Mouse (Mus musculus) frontal cortex, adult 2 months (tissue): ENCODE measurements at regions not wholly inside any gene's neighbourhood (a gene's known extent, or its start where the extent isn't known, plus 50 kb on each side); places are given as distances from the start of the nearest gene placed in this dataset.
A peak's percentile ranks its signal among the peaks of the same experiment; 100 is the strongest.

Experiments used
- DNase-seq, 2 experiments: peaks; one replicate each; pipeline ENCODE4 v3.0.0; 2022; ENCODE audit warnings: low spot score in 1 of 2; ENCODE audit errors: extremely low spot score in 1 of 2

DNA sequence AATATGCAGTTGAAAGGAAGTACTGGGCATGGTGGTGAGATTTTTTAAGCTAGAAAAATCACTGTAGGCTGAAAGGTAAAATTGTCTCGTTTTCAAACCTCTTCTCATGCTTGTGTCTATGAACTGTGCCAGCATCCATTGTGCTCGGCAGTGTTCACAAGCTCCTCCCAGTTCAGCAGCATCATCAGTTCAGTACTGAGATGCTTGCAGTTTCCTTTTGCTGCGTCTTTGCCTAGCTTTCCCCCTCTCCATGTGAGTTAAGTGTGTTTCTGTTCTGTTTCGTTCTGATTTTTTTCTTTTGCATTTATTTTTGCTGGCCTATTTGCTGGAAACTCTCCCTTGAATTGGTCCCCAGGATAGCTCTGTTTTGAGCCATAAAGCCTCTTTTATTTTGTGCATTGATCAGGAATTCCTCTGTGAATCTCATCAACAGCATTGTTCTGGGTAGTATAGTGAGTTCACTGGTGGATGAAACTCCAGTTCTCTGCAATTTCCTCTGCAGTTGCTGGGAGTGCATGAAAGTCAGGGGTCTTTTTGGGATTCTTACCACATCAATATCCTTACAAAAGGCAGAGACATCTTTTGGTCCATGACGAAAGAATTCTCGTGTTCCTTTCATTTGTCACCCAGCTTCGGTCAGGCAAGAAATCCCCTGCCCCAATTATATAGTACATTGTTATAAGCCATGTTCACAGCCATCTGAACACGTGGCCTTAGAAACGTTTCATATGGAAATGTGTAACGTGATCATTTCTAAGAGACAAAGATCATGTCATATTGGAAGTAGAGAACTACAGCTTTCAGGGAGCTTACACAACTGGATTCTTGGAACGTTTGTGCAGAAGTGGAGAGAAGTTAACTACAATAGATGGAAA is 326.2 kb upstream of the Frg1 start:
- DNase-seq: no peak

DNA sequence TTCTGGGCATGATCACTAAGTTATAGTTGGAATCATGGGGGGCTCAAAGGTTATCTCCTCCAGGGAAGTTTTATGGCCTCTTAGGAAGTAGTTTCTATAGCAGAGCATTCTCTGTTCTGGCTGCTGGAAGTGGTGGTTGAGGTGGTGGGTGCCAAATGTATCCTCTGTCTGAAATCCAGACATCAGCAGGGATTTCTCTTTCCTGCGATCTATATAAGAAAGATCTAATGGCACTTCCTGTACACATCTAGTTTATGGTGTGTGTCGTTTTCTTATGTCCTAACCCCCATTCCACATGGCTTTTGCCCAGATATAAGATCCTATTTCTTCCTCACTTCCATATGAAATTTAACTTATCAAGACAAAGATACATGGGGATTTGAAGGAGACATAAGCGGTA is 300.1 kb upstream of the Frg1 start:
- no peak for DNase-seq

DNA sequence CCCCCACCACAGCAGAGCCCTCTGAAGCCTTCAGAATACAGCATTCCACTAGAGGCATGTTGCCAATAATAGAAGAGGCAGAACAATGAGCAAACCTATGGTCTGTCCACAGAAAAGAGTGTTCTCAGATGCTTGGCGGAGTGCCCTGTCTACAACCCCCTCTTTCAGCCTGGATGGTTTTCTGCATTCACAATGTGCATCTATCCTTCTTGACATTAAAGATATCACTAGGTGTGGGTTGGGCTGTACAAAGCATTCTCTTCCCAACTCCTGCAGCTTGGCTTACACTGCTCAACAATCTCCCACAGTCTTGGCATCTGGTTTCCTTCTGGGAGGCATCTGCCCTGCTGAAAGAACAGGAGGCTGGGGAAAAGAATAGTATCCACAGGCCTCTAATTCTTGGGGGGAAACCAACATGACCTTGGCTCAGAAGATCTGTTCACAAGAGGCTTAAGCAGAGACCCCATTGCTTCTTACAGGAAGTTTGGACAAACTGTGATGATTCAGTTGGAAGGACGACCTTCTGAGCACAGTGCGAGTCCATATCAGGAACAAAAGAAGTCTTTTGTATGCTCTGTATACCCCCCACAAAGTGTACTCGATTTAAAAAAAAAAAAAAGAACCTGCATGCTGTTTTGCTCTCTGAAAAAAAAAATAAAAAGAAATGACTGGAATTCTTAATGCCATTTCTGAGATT is 296.9 kb upstream of the Frg1 start:
- peak; percentile 69 to 76 for DNase-seq

DNA sequence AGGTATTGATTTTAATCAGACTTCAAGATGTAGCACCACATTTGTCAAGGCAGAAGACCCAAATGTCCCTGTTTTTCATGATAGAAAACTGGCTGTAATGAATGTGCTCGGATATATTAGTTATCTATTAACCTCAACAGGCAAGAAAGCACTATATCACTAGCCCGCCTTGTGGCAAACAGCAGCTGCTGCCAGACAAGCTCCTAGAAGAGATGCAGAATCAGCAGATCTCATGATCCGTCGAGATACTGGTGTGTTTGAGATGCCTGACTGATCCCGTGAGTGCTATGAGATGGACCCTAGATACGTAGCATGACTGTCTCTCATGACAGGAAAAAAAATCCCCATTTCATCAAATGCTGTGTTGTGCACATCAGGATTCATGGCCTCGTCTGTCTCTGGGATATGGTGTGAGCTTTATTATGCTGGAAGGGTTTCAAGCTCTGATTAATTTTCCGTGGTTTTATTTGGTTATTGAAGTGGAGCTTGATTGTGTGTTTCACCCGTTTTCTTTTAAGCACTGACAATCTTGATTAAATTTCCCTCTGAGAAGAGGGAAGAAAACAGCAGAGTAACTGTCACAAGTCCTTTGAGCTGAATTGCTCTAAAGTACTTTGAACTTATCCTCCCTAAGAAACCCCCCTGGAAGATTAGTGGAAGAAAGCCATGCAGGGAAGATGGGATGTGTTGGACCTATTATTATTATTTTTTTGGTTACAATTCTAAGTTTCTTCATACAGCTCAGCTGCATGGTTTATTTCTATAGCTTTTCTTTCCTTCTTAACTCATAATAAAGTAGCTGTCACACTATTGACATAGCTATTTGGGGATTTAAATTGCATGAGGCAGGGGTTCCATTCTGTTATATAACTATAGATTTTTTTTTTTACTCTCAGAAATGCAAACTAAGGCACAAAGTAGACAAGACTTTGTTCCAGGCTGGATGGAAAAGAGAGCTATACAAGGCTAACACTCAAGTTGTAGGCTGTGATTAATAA is 287.4 kb upstream of the Frg1 start:
- DNase-seq: no peak
